Mouse (Mus musculus): Measurements from ENCODE around the gene Trim5.
"Not testable (repeated sequence)": the region's sequence is repeated elsewhere in the genome, so short reads cannot be mapped to it uniquely, and the experiment has no call there.

Gene Trim5

GRCm38 (mm10) chr7:104287576-104288443, at the start of gene Trim5:
Gene Trim5 (minus strand): TSS chr7:104288094.
- not testable (repeated sequence) for DNase-seq (ENCODE audit: extremely low spot score, low read depth, low spot score)

- DNase-seq (ENCODE audit: extremely low spot score, low read depth, low spot score), result not testable (repeated sequence)
Observed at GRCm38 (mm10) chr7:104335547-104335946, 47.7 kb upstream of the Trim5 start.

GRCm38 (mm10) chr7:104329171-104329570, 41.3 kb upstream of the Trim5 start, which contains the start of gene Trim34b:
Gene Trim34b (plus strand): TSS chr7:104329471.
- DNase-seq (ENCODE audit: extremely low spot score, low read depth, low spot score), result not testable (repeated sequence)

- DNase-seq (ENCODE audit: extremely low spot score, low read depth, low spot score), result no peak
Observed at GRCm38 (mm10) chr7:104322028-104322427, 34.1 kb upstream of the Trim5 start.

- not testable (repeated sequence) for DNase-seq (ENCODE audit: extremely low spot score, low read depth, low spot score)
Observed at GRCm38 (mm10) chr7:104315369-104316080, 27.6 kb upstream of the Trim5 start, which contains the start of gene Trim12a. Gene Trim12a (minus strand): TSS chr7:104315466.

- no peak for DNase-seq (ENCODE audit: extremely low spot score, low read depth, low spot score)
Observed at GRCm38 (mm10) chr7:104314796-104315353, 27.0 kb upstream of the Trim5 start.

- DNase-seq (ENCODE audit: extremely low spot score, low read depth, low spot score), result no peak
Observed at GRCm38 (mm10) chr7:104291638-104292400, 3.9 kb upstream of the Trim5 start.

- DNase-seq (ENCODE audit: extremely low spot score, low read depth, low spot score), result no peak
Observed at GRCm38 (mm10) chr7:104290641-104291040, 2.7 kb upstream of the Trim5 start.

- DNase-seq (ENCODE audit: extremely low spot score, low read depth, low spot score), result not testable (repeated sequence)
Observed at GRCm38 (mm10) chr7:104279361-104279760, 8.5 kb downstream of the Trim5 start.

- DNase-seq (ENCODE audit: extremely low spot score, low read depth, low spot score), result not testable (repeated sequence)
Observed at GRCm38 (mm10) chr7:104265335-104265734, 22.6 kb downstream of the Trim5 start.

- not testable (repeated sequence) for DNase-seq (ENCODE audit: extremely low spot score, low read depth, low spot score)
Observed at GRCm38 (mm10) chr7:104260380-104260779, 27.5 kb downstream of the Trim5 start.

- peak; percentile 42 for DNase-seq (ENCODE audit: extremely low spot score, low read depth, low spot score)
Observed at GRCm38 (mm10) chr7:104244287-104245181, 43.4 kb downstream of the Trim5 start, which contains the start of gene Trim34a. Gene Trim34a (plus strand): TSS chr7:104244457.

- DNase-seq (ENCODE audit: extremely low spot score, low read depth, low spot score), result no peak
Observed at GRCm38 (mm10) chr7:104243616-104244015, 44.3 kb downstream of the Trim5 start.

GRCm38 (mm10) chr7:104240857-104241256, 47.0 kb downstream of the Trim5 start:
- no peak for DNase-seq (ENCODE audit: extremely low spot score, low read depth, low spot score)

GRCm38 (mm10) chr7:104231203-104231602, 56.7 kb downstream of the Trim5 start:
- no peak for DNase-seq (ENCODE audit: extremely low spot score, low read depth, low spot score)

- DNase-seq (ENCODE audit: extremely low spot score, low read depth, low spot score), result no peak
Observed at GRCm38 (mm10) chr7:104218701-104219569, 69.0 kb downstream of the Trim5 start, which contains the start of gene Trim6. Gene Trim6 (plus strand): TSS chr7:104218793.

GRCm38 (mm10) chr7:104217881-104218280, 70.0 kb downstream of the Trim5 start:
- DNase-seq (ENCODE audit: extremely low spot score, low read depth, low spot score), result no peak

- DNase-seq (ENCODE audit: extremely low spot score, low read depth, low spot score), result no peak
Observed at GRCm38 (mm10) chr7:104216011-104216535, 71.8 kb downstream of the Trim5 start.
